Mouse (Mus musculus): ENCODE results near the gene Ankrd13a.
"Not testable (repeated sequence)": the region's sequence is repeated elsewhere in the genome, so short reads cannot be mapped to it uniquely, and the experiment has no call there.

Gene Ankrd13a

GRCm38 (mm10) chr5:114829740-114830139 lies 55.3 kb downstream of the Ankrd13a start:
- DNase-seq (ENCODE audit: low spot score in 2 of 2) = no peak

- DNase-seq (ENCODE audit: low spot score in 2 of 2) = no peak
Observed at GRCm38 (mm10) chr5:114836886-114837285, 62.4 kb downstream of the Ankrd13a start.

GRCm38 (mm10) chr5:114840481-114840880 lies 66.0 kb downstream of the Ankrd13a start:
- not testable (repeated sequence) for DNase-seq (ENCODE audit: low spot score in 2 of 2)

- not testable (repeated sequence) for DNase-seq (ENCODE audit: low spot score in 2 of 2)
Observed at GRCm38 (mm10) chr5:114842155-114842554, 67.7 kb downstream of the Ankrd13a start.

GRCm38 (mm10) chr5:114842674-114843073 lies 68.2 kb downstream of the Ankrd13a start:
- no peak for DNase-seq (ENCODE audit: low spot score in 2 of 2)

- not testable (repeated sequence) for DNase-seq (ENCODE audit: low spot score in 2 of 2)
Observed at GRCm38 (mm10) chr5:114844371-114844770, 69.9 kb downstream of the Ankrd13a start.

GRCm38 (mm10) chr5:114851565-114852236 lies 77.2 kb downstream of the Ankrd13a start:
- no peak for DNase-seq (ENCODE audit: low spot score in 2 of 2)

- not testable (repeated sequence) for DNase-seq (ENCODE audit: low spot score in 2 of 2)
Observed at GRCm38 (mm10) chr5:114853364-114853763, 78.9 kb downstream of the Ankrd13a start, which contains the start of gene 4930519G04Rik. TSS of gene 4930519G04Rik (plus strand) at chr5:114853664.

All from frontal cortex, postnatal 25 days (tissue).